Mouse (Mus musculus) A20 (cell line): Measurements from ENCODE around the gene Nmur1.
"Not testable (repeated sequence)": the region's sequence is repeated elsewhere in the genome, so short reads cannot be mapped to it uniquely, and the experiment has no call there.

ENCODE experiments used
- DNase-seq: peaks from one replicate; pipeline ENCODE4 v3.0.0-alpha.2; 2011; ENCODE audit warnings: low read depth, low spot score

Gene Nmur1

DNA sequence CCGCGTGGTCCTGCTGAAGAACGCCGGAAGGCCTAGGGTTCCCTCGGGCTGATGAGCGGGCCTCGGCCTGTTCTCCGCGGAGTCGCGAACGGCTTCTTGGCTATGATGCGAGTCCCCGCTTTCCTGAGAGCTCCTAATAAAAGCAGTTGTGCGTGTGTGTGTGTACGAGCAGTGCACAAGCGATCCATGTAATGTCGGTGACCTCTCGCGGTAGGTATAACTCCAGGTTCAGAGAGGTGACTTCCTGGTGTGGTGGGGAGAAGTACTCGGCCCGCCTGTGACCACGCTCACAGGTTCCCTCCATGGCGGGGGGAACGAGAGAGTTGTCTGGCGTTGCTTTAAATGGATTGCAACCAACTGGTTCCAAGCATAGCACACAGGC, 66.2 kb downstream of the Nmur1 start:
- no peak for DNase-seq

DNA sequence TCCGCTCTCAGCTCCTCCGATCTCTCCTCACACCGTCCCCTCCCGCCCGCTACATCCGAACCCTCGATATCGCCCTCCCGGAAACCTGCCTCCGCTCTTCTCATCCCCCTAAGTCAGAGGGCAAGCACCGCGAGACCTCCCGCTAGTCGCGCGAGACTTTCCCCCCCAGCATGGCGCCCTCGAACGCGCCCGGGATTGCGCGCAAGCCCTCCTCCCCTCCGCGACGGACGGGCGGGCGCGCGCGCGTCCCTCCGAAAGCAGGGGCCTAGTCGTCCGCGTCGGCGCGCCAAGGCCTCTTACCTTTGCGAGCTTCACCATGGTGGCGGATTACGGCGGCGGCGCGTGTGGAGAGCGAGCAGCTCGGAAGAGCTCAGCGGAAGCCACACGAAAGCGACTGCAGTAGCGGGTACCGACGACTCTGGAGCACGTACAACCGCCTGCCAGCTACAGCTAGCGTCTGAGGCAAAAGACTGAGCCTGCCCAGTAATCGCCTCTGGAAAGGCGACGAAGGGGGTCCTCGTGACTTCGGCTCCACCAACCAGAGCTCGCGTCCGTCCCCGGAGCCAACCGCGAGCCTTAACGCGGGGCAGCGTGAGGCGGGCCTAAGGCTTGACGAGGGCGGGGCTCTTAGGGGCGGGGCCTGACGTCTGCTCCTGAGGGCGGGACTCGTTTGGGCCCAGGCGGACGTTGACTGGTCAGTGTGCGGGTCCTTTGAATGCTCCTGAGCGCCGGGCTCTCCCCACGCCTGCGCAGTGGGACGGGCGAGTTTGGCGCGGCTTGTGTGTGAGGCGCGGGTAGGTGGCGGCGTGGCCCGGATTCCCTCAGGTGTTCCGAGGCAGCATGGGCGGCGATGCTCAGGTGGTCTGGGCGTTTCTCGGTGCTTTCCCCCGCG, 66.9 kb downstream of the Nmur1 start, which contains the start of gene Ncl:
Gene Ncl, minus strand, starts transcription at position 495 of the 892 bp plus-strand sequence.
- peak; percentile 99 for DNase-seq

DNA sequence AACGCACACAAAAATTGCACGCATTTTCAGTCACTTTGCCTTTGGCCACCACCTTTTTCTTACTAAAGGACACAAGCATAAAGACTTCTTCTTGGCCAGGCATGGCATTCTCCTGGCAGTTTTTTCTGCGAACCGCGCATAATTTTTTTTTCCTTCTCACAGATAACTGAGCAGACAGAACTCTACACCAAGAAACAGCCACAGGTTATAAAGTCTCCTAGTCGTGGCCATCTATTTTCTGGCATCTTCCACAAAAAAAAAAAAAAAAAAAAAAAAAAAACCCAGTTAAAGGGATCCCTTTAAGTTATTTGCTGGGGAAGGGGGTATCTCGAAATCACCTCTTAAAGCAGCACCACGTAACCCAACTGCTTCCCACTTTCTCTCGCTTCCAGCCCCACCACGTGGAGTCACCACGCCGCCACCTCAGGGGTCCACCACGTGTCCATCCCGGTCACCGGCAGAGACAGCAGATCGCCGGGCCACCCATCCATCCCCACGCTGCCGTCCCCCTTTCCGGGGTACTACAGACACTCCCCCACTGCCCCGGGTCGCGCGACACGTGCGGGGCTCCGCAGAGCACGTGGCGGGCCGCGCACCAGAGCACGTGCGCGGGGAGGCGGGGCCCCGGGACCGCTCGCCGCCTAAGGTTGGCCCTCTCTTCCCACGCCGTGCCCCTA, 67.7 kb downstream of the Nmur1 start:
- DNase-seq = no peak

DNA sequence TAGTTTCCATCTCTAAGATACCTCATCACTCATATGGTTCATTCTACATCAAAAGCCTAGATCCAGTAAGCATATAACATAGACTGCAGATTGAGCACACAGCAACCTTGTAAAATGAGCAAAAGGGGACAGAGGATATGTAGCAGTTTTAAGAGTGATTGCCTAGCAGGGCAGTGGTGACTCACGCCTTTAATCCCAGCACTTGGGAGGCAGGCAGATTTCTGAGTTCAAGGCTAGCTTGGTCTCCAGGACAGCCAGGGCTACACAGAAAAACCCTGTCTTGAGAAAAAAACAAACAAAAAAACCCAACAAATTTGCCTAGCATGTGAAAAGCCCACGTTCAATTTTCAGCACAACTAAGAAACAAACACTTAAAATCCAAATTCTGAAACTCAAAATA, 71.8 kb downstream of the Nmur1 start:
- no peak for DNase-seq

DNA sequence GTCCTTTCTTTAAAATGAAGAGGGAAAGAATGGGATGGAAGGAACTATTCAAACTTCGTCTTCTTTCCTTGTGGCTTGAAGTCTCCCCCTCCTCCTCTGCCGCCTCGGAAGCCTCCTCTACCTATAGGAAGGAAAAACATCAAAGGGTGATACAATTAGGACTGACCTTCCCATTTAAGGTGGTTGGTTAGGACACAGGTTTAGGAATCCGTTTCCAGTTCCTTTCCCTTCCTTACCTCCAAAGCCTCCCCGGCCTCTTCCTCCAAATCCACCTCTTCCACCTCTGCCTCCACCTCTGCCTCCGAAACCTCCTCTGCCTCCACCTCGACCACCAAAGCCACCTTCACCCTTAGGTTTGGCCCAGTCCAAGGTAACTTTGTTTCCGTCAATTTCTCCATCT, 75.5 kb downstream of the Nmur1 start:
- no peak for DNase-seq

DNA sequence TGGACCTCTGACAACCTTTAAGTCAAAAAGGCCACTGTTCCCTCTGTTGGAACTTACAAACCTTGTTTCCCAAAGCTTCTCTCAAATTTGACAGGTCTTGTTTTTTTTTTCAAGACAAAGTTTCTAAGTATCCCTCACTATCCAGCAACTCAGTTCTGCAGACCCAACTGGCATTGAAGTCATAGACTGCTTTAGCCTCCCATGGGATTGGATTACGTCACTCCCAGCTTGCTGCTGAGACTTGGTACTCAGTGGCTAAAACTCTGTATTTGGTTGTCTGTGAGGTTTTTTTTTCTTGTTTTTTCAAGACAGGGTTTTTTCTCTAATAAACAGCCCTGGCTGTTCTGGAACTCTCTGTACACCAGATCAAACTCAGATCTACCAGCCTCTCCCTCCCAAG, 76.3 kb downstream of the Nmur1 start:
- no peak for DNase-seq

DNA sequence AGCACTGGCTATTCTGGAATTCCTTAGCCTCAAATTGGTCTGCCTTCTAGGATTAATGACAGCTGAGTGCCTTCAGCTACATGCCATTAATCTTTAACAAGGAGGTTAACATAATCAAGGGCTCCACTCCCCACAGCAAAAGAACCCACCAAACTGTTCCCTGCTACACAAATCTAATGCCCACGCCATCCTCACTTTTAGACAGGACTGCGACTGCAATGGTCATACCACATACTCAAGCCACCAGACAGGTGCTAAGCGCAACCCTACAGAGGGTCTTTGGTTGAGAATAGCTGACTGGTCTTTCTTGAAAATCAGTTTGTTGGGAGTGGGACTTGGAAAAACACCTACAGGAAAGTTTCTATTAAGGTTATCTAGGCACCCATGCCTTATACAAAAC, 76.8 kb downstream of the Nmur1 start:
- no peak for DNase-seq

DNA sequence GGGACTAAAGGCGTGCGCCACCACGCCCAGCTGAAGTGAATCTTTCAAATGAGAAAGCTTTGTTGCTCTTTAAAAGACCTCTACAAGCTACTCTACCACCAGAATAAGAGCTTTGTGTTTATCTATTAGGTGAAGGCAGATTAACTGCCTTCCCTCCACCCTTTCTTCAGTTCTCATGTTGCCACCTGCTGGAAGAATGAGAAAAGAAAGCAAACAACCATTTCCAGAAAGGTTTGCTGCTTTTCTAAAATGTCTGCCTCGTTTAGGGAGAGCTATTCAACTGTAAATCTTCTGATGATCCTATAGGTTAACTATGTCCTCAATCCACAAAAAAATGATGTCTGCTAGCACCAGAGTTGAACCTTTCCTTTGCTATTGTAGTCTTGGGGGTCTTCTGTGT, 77.2 kb downstream of the Nmur1 start:
- peak; percentile 35 for DNase-seq

DNA sequence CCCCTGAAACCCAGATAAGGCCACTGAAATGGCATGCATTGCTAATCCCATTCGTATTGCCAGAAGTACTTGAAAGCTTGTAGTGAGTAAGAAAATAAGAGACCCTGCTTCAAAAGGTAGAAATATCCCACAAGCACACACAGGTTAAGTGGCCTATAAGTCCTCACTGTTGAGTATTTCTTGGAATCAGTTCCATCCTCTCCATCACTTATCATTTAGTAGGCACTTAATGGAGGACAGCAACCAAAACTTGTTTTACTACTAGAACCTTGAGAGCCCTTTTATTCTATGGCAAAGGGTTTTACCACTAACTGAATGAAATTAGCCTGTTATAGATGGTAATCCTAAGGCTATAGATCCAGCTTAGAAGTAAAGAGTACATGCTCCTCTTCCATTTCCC, 77.9 kb downstream of the Nmur1 start:
- no peak for DNase-seq

DNA sequence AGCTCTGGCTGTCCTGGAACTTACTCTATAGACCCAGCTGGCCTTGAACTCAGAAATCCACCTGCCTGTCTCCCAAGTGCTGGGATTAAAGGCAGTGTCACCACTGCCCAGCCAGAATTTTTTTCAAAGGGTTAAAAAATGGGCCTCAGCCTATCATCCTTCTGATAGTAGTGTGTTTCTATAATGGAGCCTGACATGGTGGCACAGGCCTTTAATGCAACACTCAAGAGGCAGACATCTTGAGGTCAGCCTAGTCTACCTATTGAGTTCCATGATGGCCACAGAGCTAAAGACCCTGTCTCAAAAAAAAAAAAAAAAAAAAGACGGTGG, 78.3 kb downstream of the Nmur1 start:
- no peak for DNase-seq

DNA sequence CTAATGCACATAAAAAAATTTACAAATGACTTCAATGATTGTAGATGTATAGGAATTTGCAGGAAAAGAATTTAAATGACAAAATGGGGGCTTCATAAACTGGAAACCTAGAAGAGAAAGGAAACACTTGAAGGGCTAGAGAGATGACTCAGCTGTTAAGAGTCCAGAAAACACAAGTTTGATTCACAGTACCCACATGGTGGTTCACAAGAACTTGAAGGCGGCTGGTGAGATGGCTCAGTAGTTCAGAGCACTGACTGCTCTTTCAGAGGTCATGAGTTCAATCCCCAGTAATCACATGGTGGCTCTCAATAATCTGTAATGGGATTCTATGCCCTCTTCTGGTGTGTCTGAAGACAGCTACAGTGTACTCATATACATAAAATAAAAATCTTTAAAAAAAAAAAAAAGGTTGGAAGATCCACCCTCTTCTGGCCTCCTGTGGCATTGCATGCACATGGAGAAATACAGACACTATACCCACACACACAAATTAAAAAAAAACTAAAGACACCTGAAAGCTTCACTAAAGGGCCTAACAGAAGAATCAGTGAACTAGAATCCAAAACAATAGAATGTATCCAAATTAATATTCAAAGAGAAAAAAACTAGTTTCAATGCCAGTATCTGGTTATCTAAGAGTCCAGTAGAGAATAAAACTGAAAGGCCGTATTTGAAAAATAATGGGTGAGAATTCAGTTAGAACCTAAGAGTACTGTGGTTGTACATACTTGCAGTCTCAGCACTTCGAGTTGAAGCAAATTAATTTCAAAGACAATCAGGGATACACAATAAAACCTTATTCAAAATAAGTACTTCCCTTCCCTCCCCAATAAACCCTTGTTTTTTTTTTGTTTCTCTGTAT, 78.9 kb downstream of the Nmur1 start:
- DNase-seq = peak; percentile 35

DNA sequence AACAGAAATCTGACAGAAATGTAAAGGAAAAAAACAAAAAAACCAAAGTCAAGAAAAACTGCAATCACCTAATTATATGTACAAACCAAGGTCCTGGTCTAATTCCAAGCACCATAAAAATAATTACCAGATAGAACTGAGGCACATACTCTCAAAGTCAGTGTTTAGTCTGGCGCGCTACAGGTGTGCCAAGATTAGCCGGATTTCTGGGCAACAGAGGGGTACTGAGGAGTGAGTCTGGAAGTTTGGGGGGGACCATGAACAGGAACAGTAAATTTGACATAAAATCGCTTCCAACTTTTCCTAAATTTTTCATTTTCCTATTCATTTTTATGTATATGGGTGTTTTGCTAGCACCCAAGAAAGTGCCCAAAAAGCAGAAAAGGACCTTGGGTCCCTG, 80.1 kb downstream of the Nmur1 start:
- no peak for DNase-seq

DNA sequence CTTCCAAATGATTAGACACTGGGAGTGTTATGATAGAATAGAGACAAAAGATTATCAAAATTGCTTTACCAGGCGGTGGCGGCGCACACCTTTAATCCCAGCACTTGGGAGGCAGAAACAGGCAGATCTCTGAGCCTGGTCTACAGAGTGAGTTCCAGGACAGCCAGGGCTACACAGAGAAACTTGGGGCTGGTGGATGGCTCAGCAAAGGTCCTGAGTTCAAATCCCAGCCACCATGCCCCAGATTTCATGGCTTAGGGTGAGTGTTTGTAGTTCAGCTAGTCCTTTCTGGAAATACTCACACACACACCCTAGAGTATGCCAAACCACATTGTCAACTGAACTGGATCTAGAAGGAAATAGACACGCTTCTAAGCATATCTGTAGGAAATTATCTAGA, 81.0 kb downstream of the Nmur1 start:
- peak; percentile 26 for DNase-seq

DNA sequence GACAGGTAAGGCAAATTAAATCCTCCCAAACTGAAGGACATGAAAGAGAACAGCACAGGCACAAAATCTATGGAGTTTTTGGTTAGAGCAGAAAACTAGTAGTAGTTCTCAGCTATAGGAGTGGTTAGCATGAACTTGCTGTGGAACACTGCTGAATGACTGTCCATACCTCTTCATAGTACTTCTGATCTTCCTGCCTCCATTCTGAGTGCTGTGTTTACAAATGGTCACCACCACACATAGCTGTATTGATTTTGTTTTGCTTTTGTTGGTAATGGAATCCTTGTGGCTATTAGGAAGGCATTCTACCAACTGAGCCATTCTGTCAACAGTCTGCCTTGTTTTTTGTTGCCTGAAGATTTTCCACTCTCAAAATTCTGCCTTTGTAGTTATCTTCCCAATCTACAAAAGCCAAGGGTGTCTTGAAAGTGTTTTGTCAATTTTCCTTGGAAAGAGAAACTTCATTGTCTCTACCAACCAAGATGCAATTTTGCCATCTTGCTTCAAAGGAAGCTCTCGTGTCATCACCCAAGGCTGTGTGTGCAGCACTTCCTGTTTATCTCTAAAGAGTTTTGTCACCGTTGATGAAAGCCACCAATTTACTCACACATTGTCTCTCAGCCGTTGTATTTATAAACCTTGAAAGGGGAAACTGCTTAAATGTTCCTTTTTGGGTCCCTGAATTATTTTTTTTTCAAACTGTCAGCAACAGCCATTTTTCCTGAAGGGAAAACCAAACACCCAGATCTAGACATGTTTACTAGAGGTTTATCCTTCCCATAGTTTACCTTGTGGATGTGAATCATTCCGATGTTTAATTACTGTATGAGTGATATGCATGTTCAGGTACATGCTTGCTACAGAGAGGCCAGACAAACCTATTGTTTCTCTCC, 81.8 kb downstream of the Nmur1 start:
- peak; percentile 71 for DNase-seq

DNA sequence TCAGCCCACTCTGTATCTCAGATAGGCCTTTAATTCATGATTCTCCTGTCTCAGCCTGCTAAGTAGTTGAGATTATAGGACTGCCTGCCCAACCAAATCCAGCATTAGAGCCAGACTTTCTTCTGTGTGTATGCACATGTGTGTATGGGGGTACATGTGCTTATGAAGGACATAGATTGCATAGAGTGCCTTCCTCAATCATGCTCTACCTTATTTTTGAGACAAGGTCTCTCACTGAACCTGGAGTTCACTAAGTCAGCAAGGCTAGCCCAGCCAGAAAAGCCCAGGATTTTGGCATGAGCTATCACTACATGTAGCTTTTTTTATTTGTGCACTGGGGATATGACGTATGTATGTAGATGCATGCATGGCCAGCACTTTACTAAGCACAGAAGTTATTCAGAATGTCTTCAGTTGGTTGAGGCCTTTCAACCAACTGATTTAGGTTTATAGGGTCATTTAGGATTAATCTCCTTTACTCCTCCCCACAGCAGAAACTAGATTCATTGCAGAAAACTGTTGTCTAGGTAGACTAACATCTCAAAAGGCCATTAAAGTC, 82.9 kb downstream of the Nmur1 start:
- DNase-seq = peak; percentile 19

DNA sequence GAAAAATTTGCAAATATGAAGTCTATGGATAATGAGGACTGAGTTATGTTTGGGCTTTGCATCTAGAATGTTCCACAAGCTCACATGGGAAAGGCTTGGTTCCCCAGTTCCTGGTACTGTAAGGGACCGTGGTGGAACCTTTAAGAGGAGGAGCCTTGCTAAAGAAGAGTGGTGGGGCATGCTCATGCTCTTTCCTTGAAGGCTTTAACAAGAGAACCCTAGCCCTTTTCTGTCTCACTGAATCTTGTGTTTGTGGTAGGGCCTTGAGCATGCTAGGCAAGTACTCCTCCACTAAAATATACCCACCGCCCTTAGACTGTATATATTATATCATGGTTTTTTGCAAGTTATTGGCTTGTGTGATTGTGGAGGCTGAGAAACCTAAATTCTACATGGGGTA, 83.7 kb downstream of the Nmur1 start:
- DNase-seq = no peak

DNA sequence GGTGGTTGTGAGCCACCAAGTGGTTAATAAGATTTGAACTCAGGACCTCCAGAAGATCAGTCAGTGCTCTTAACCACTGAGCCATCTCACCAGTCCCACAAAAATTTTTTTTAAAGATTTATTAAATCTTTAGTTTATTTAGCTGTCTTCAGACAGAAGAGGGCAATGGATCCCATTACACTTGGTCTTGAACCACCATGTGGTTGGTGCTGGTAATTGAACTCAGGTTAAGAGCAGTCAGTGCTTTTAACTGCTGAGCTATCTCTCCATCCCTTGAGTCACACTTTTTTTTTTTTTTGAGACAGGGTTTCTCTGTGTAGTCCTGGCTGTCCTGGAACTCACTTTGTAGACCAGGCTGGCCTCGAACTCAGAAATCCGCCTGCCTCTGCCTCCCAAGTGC, 84.9 kb downstream of the Nmur1 start:
- DNase-seq = not testable (repeated sequence)

DNA sequence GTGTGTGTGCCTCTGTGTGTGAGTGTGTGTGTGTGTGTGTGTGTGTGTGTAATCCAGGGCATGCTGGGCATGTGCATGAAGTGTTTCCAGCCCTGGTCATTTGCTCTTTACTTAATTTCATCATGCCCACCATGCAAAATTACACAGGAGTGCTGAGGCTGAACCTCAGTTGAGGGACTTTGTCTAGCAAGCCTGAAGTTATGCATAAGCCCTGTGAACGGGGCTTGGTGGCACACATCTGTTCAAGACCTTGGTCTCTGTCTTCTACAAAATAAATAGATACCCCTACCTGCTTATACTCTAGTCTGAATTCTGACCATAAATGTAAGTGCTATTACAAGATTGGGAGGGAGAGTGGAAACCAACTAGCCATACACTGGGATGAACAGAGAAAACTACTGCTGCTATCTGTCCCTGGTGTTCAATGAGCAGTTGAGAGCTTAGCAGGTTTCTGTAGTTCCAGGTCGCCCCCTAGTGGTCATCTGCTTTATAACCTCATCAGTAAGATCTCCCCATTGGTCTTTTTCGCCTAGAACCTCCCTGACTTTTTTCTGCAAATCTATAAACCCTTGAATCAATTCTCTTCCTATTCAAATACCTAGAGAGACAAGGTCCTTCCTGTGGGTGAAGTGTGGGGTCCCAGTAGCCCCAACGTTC, 86.7 kb downstream of the Nmur1 start:
- DNase-seq = peak; percentile 83

DNA sequence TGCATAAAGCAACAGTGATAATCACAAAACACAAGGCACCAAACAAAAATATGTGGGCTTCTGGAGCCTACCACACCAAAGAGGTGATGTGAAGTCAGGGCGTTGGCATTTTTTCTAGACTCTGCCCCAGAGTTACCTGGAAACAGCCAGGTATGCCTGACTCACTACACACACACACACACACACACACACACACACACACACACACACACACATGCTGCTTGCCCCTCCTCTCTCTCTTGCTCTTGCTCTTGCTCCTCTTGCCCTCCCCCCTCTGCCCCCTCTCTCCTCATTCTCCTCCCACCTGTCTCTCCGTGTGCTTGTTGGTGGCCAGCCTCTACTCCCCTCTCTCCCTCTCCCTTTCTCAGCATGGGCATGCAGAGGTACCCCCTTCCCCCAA, 89.7 kb downstream of the Nmur1 start:
- DNase-seq = no peak
